Mouse (Mus musculus) heart, embryonic 16.5 days (tissue): ENCODE data around the gene Hecw2. TPM values are rescaled to one million over a fixed set of nuclear protein-coding genes. Genes with fewer than 3 reads are reported as not detected.
A peak's percentile ranks its signal among the peaks of the same experiment; 100 is the strongest.

ENCODE experiments used
- ATAC-seq: fragments of 200-750 bp; cut with Nextera tagmentation; replicated peaks from 2 replicates; pipeline ENCODE4 v1.8.0; 2017; ENCODE audit warnings: moderate number of reproducible peaks; ENCODE audit not compliant: insufficient read depth, low FRiP score; ENCODE audit errors: extremely low read depth
- H3K27ac ChIP-seq: fragments of 300-500 bp; sonication (generic); 2 replicates; pipeline ENCODE4 v1.5.1; 2014; ENCODE audit warnings: mild to moderate bottlenecking, low read length, control low read depth, moderate library complexity
- H3K27me3 ChIP-seq: fragments of 300-500 bp; sonication (generic); 2 replicates; pipeline ENCODE4 v1.6.1; 2014; ENCODE audit warnings: low read length, mixed read lengths; ENCODE audit not compliant: control insufficient read depth, insufficient read depth
- H3K36me3 ChIP-seq: fragments of 300-500 bp; sonication (generic); 2 replicates; pipeline ENCODE4 v1.6.1; 2014; ENCODE audit not compliant: control insufficient read depth, insufficient read depth
- H3K4me1 ChIP-seq: fragments of 300-500 bp; sonication (generic); 2 replicates; pipeline ENCODE4 v1.6.1; 2014; ENCODE audit warnings: low read length, mixed read lengths; ENCODE audit not compliant: control insufficient read depth, insufficient read depth
- H3K4me2 ChIP-seq: fragments of 300-500 bp; sonication (generic); 2 replicates; pipeline ENCODE4 v1.6.1; 2014; ENCODE audit warnings: low read depth, mild to moderate bottlenecking, control low read depth, low read length
- H3K4me3 ChIP-seq: fragments of 300-500 bp; sonication (generic); 2 replicates; pipeline ENCODE4 v1.5.1; 2014; ENCODE audit warnings: mild to moderate bottlenecking, control low read depth, low read length
- H3K9ac ChIP-seq: fragments of 300-500 bp; sonication (generic); 2 replicates; pipeline ENCODE4 v1.6.1; 2014; ENCODE audit warnings: low read length, control low read depth
- H3K9me3 ChIP-seq: fragments of 300-500 bp; sonication (generic); replicated peaks from 2 replicates; pipeline ENCODE4 v1.6.1; 2016; ENCODE audit warnings: low read length; ENCODE audit not compliant: control insufficient read depth
- WGBS: fragments of 180-500 bp; shearing (Covaris S2); extraction: QIAGEN DNeasy Blood & Tissue Kit; methylation state at CpG from one replicate; pipeline ENCODE4 v1.1.7; 2014; 5-methylcytosine and 5-hydroxymethylcytosine counted together
- polyA plus RNA-seq: library from polyadenylated mRNA; unstranded; fragments of >200 nt; fragmentation: Nextera tagmentation; extraction: Ambion mirVana; gene quantifications from 2 replicates; pipeline ENCODE4 v1.2.1, GENCODE M21; 2015

Gene Hecw2
- polyA plus RNA-seq, 1 experiment from 2014 or later, result 4.4 TPM

DNA sequence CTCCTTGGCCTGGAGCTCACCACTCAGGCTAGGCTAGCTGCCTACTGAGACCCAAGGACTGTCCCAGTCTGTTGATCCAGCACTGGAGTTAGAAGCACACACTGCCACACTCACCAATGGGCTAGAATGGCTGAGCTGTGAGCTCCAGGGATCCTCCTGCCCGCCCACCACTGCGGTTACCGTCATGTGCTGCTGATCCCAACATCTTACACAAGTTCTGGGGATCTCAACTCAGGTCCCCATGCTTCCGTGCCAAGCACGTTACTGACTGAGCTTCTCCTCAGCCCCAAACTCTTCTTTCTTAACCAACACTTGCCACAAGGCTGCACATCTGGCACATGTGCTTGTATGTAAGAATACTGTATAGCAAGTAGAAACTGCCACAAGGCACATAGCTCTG is 218.2 kb downstream of the Hecw2 start:
- peak overlapping the region; percentile 43 for H3K4me2 ChIP-seq
- 0 out of 2 replicates have a peak, but pooled peaks cover 4% of the 10 kb centered on the region for H3K4me1 ChIP-seq
- H3K36me3 ChIP-seq, result no peaks in the 10 kb centered on the region
- no peak for ATAC-seq
- H3K9me3 ChIP-seq, result no peaks in the 10 kb centered on the region
- no peak overlapping the region for H3K9ac ChIP-seq
- H3K27ac ChIP-seq, result peak overlapping the region; percentile 4; the same call in 1 of the 2 replicates
- 91% methylated on average over 5 of the region's 5 CpGs for WGBS
- peak overlapping the region; percentile 34 for H3K4me3 ChIP-seq
- H3K27me3 ChIP-seq, result no peaks in the 10 kb centered on the region

DNA sequence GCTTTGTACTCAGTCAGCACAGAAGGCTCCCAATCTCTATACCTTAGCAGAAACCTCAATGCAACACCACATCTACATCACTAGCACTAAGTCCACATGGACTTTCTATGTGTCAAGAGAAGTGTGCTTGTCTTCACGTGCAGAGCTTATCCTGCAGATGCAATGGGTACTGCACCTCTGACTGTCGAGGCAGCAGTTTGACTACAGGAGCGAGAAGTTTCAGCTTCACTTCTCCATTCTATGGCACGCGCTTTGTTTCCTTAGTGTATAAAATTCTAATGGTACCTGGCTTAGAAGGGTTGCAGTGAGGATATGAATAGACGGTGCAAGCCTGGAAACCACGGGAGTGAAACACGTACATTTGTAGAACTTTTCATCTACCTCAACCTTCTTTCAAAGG is 218.9 kb downstream of the Hecw2 start:
- peak overlapping the region; percentile 24 for H3K4me2 ChIP-seq
- no peaks in the 10 kb centered on the region for H3K27me3 ChIP-seq
- WGBS, result 81% methylated on average over 8 of the region's 8 CpGs
- no peak overlapping the region for H3K9ac ChIP-seq
- 0 out of 2 replicates have a peak, but pooled peaks cover 4% of the 10 kb centered on the region for H3K4me1 ChIP-seq
- no peak for ATAC-seq
- H3K4me3 ChIP-seq, result no peak overlapping the region
- H3K36me3 ChIP-seq, result no peaks in the 10 kb centered on the region
- no peak overlapping the region for H3K27ac ChIP-seq
- no peaks in the 10 kb centered on the region for H3K9me3 ChIP-seq

DNA sequence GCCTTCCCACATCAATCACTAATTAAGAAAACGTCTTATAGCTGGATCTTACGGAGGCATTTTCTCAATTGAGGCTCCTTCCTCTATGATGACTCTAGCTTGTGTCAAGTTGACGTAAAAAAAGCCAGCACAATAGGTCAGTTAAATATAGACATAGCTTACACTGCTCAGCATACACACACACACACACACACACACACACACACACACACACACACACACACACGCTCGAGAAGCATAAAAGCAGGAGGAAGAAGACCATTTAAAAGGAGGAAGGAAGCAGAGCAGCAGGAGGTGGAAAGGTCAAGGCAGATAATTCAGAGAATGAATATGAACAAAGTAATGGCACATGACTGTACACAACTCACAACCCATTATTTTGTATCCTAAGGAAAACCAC is 220.0 kb downstream of the Hecw2 start:
- 60% methylated on average over 5 of the region's 5 CpGs for WGBS
- no peaks in the 10 kb centered on the region; the same call in 1 of the 2 replicates for H3K9me3 ChIP-seq
- no peak for ATAC-seq
- no peaks in the 10 kb centered on the region; the same call in 1 of the 2 replicates for H3K36me3 ChIP-seq
- 0 out of 2 replicates have a peak overlapping the region, but pooled peaks have one; percentile 47 for H3K27ac ChIP-seq
- H3K4me1 ChIP-seq, result 0 out of 2 replicates have a peak, but pooled peaks cover 4% of the 10 kb centered on the region
- H3K9ac ChIP-seq, result no peak overlapping the region
- H3K4me3 ChIP-seq, result no peak overlapping the region
- H3K4me2 ChIP-seq, result no peak overlapping the region
- H3K27me3 ChIP-seq, result no peaks in the 10 kb centered on the region

DNA sequence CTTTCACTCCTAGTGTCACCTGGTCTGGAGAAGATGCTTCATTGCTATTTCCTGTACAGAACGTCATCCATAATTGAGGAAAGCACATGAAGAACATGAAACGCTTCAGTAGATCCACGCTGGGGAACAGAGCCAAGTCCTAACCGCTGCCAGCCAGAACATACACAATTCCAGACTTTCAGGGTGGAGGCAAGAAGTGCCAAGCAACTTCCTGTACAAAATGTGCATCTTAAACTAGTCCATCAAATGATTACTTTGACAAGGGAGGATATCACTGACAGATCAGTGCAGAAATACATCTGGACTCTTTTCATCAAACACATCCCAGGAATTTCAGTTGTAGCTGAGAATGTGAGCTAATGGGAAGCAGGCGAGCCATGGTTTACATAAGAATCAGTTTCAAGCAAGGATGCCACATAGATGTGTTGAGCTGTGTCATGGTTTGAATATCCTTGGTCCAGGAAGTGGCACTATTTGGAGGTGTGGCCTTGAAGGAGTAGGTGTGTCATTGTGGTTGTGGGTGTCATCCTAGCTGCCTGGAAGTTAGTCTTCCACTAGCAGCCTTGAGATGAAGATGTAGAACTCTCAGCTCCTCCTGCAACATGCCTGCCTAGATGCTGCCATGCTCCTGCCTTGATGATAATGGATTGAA is 224.5 kb downstream of the Hecw2 start:
- 73% methylated on average over 5 of the region's 5 CpGs for WGBS
- no peak overlapping the region for H3K4me2 ChIP-seq
- no peak overlapping the region for H3K27ac ChIP-seq
- no peaks in the 10 kb centered on the region; the same call in 1 of the 2 replicates for H3K9me3 ChIP-seq
- no peaks in the 10 kb centered on the region; the same call in 1 of the 2 replicates for H3K36me3 ChIP-seq
- no peaks in the 10 kb centered on the region for H3K4me1 ChIP-seq
- H3K4me3 ChIP-seq, result no peak overlapping the region
- no peak for ATAC-seq
- H3K9ac ChIP-seq, result no peak overlapping the region
- no peaks in the 10 kb centered on the region for H3K27me3 ChIP-seq

DNA sequence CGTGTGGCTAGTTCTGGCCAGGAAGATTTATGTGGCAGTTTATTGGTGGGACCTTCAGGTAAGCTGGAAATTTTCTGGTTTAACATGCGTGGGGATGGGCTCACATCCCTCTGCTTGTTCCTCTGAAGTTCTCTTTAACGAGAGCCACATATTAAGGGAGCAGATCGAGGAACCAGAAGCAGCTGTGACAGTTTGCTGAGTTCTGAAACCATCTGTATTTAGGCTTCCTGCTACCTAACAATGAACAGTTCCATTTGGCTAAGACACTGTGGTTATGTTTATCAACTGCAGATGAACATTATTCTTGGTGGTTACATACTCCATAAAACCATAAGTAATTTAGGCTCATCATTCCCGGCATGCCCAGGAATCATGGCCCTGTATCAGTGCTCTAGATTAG is 242.6 kb downstream of the Hecw2 start:
- H3K4me1 ChIP-seq, result no peaks in the 10 kb centered on the region
- no peak overlapping the region for H3K4me3 ChIP-seq
- no peaks in the 10 kb centered on the region for H3K9me3 ChIP-seq
- no peaks in the 10 kb centered on the region for H3K27me3 ChIP-seq
- ATAC-seq, result no peak
- no peak overlapping the region for H3K27ac ChIP-seq
- H3K9ac ChIP-seq, result no peak overlapping the region
- WGBS, result 70% methylated on average over 5 of the region's 5 CpGs
- no peaks in the 10 kb centered on the region for H3K36me3 ChIP-seq
- H3K4me2 ChIP-seq, result no peak overlapping the region

DNA sequence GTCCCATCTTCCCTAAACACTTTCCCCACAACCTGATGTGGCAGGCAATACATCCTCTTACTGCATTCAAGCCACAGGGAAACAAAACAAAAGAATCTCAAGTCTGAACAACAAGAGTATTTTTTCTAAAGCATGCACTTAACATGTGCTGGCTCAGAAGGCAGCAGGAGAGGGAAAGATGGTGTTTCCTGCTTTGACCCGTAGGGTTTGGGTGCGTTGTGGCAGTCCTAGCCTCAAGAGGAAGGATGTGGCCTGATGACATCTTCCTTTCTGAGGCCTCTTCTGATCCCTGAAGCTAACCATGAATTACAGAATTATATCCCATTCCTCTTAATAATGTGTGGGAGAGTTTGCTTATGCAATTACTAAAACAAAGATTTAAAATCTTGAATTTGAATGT is 249.2 kb downstream of the Hecw2 start:
- no peaks in the 10 kb centered on the region for H3K36me3 ChIP-seq
- no peak overlapping the region for H3K27ac ChIP-seq
- no peak overlapping the region for H3K4me2 ChIP-seq
- no peaks in the 10 kb centered on the region for H3K9me3 ChIP-seq
- H3K4me3 ChIP-seq, result no peak overlapping the region
- H3K27me3 ChIP-seq, result no peaks in the 10 kb centered on the region
- ATAC-seq, result no peak
- no peak overlapping the region for H3K9ac ChIP-seq
- 69% methylated on average over 2 of the region's 2 CpGs for WGBS
- H3K4me1 ChIP-seq, result no peaks in the 10 kb centered on the region

DNA sequence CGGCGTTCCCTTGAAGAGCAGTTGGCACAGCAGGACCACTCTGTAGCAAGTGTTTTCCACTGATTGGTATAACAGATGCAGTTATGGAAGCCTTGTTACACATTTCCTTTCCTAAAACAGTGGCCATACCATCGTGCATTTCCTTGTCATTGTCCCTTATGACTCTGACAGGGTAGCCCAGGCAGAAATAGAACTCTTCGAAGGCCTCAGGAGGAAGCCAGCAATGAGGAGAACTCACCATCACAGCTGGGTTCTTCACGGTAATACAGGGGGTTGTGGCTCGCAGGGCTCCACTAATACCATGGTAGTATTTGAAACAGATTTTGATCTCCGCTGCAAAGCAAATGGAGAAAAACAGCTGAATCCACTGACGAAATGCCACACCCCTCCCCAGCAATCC is 252.5 kb downstream of the Hecw2 start:
- H3K9ac ChIP-seq, result no peak overlapping the region
- no peaks in the 10 kb centered on the region for H3K36me3 ChIP-seq
- no peaks in the 10 kb centered on the region for H3K27me3 ChIP-seq
- no peak overlapping the region for H3K4me3 ChIP-seq
- 77% methylated on average over 8 of the region's 8 CpGs for WGBS
- H3K4me2 ChIP-seq, result no peak overlapping the region
- no peak for ATAC-seq
- no peaks in the 10 kb centered on the region for H3K9me3 ChIP-seq
- peaks cover 8% of the 10 kb centered on the region for H3K4me1 ChIP-seq
- H3K27ac ChIP-seq, result no peak overlapping the region

DNA sequence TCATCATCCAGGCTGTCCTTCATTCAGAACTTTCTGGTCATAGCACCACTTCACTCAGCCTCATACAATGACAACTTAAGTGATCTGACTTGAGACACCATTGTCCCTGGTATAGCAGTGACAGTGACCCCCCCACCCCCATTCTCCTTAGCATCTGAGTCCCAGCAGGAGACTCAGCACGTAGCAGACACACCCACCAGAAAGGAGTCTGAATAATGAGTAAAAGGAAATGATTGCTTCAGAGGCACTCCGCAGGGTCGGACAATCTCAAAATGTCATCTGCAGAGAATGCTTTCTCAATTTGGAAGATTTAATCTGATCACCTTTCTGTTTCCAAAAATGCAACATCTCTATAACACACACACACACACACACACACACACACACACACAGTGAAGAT is 253.4 kb downstream of the Hecw2 start:
- Histone ChIP-seq H3K4me3 (no peak overlapping the region), H3K9me3 (no peaks in the 10 kb centered on the region), H3K9ac (no peak overlapping the region), H3K4me2 (no peak overlapping the region), H3K4me1 (peaks cover 8% of the 10 kb centered on the region), H3K27ac (no peak overlapping the region), H3K27me3 (no peaks in the 10 kb centered on the region), H3K36me3 (no peaks in the 10 kb centered on the region)
- WGBS, result 70% methylated on average over 3 of the region's 3 CpGs
- no peak for ATAC-seq

DNA sequence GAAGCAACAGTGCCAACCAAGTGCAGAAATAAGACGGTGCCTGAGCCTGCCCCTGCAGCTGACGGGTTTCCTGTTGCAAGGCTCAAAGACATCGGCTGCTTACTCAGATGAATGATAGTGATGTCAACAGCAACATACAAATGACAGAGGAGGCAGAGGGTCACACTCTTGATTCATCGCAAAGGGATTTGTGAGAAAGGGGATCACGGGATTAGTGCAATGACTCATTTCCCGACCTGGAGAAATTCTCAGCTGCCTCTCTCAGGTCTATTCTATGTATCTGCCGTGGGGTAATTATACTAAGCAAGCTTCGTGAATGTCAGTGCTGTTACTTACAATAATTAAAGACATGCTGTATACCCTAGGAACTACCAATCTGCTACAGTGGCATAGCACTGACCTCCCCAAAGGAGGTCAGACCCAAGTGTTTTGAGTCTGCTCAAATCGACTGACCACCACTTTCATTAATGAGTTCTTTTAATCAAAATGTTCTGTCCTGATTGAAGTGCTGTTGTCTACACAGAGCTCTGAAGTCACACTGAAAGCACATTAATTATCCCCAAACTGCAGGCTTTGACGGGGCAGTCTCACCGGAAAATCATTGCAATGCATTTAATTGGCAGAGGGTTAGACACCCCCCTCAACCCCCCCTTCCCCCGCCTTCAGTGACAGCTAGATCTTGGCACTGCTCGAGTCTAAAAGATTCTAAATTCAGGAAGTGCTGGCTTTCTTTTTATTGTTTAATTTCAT is 254.5 kb downstream of the Hecw2 start:
- Histone ChIP-seq H3K4me1 (peaks cover 8% of the 10 kb centered on the region), H3K4me3 (no peak overlapping the region), H3K9me3 (no peaks in the 10 kb centered on the region), H3K36me3 (no peaks in the 10 kb centered on the region), H3K27me3 (no peaks in the 10 kb centered on the region), H3K9ac (no peak overlapping the region), H3K27ac (peak overlapping the region; percentile 11; the same call in 1 of the 2 replicates), H3K4me2 (peak overlapping the region; percentile 38)
- ATAC-seq, result peak; percentile 37; the same call in 1 of the 2 replicates
- 31% methylated on average over 13 of the region's 13 CpGs for WGBS
